Mouse (Mus musculus): ENCODE measurements around the gene Epb41l5. TPM values are rescaled to one million over a fixed set of nuclear protein-coding genes. Genes with fewer than 3 reads are reported as not detected.
A peak's percentile ranks its signal among the peaks of the same experiment; 100 is the strongest.

The Epb41l5 gene
- 18.4 and 22.0 TPM in 2 replicates for polyA plus RNA-seq (2015; fragmentation: Nextera tagmentation; extraction: Ambion mirVana)

DNA sequence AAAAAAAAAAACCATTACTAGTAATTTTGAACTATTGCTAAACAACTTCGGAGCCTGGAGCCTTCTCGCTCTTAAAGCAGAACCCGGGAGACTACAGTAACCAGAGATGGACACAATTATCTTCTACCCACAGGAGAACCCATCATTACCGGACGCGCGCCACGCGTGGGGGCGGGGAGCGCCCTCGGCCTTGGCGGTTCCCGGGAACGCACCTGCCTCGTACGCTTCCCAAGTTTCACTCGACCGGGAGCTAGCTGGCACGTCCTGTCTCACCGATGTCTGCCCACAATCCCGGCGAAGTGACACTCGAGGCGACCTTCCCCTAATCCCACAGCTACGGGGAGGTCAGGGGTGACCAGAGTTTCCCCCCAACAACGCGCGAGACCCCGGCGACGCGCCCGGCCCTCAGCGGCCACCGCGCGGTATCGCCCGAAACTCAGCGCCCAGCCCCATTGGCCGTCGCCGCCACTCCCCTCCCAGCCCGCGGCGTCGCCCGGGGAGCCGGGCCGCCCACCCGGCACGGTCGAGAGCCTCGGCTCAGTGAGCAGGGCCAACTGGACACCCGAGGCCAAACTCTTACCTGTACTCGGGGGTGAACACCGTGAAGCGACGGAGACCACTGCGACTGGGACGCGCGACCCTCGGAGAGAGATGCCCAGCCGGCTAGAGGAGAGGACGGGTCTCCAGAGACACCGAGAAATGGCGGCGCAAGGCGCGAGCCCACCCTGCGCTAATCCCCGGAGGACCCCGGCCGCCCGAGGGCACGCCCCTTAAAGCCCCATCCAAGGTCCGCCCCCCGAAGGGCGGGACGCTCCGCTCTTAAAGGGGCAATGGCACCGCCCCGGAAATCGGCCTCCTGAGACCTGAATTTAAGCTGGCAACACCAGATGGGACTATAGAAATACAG is at the start of gene Epb41l5:
TSS of gene Epb41l5 (minus strand) at position 796 of the 907 bp plus-strand sequence.
- WGBS = under 1% methylated on average over 86 of the region's 86 CpGs
- H3K4me1 ChIP-seq (ENCODE audit: control insufficient read depth, insufficient read depth, low read depth, low read length) = peaks cover 3% of the 10 kb centered on the region; the same call in 1 of the 2 replicates

GRCm38 (mm10) chr1:119696860-119697259 is 48.1 kb upstream of the Epb41l5 start:
- H3K4me3 ChIP-seq (ENCODE audit: low read length) = no peak overlapping the region
- no peaks in the 10 kb centered on the region for H3K9me3 ChIP-seq (ENCODE audit: control insufficient read depth, low read length)
- no peaks in the 10 kb centered on the region for H3K4me1 ChIP-seq (ENCODE audit: control insufficient read depth, insufficient read depth, low read depth, low read length)
- H3K4me2 ChIP-seq (ENCODE audit: low read length) = no peak overlapping the region
- H3K27me3 ChIP-seq (replicated peaks; ENCODE audit: control insufficient read depth, insufficient read depth, low read length) = no peaks in the 10 kb centered on the region
- H3K9ac ChIP-seq (ENCODE audit: low read depth, low read length) = no peak overlapping the region
- 98% methylated on average over 1 of the region's 1 CpGs for WGBS
- no peak overlapping the region for H3K27ac ChIP-seq (ENCODE audit: low read depth, low read length)
- H3K36me3 ChIP-seq (ENCODE audit: control insufficient read depth, insufficient read depth, low read length) = peaks cover 4% of the 10 kb centered on the region
- ATAC-seq = no peak

More for the DNA sequence above, at the start of gene Epb41l5:
- H3K36me3 ChIP-seq (ENCODE audit: control insufficient read depth, insufficient read depth, low read length) = no peaks in the 10 kb centered on the region
- no peaks in the 10 kb centered on the region for H3K27me3 ChIP-seq (replicated peaks; ENCODE audit: control insufficient read depth, insufficient read depth, low read length)
- H3K9me3 ChIP-seq (ENCODE audit: control insufficient read depth, low read length) = no peaks in the 10 kb centered on the region
- H3K9ac ChIP-seq (ENCODE audit: low read depth, low read length) = peak within 1 kb of the TSS; percentile 87
- H3K27ac ChIP-seq (ENCODE audit: low read depth, low read length) = peak within 1 kb of the TSS; percentile 82
- peak within 1 kb of the TSS; percentile 94 for H3K4me3 ChIP-seq (ENCODE audit: low read length)
- peak within 1 kb of the TSS; percentile 69 for H3K4me2 ChIP-seq (ENCODE audit: low read length)
- peak; percentile 97 for ATAC-seq

GRCm38 (mm10) chr1:119685773-119686558 is 37.2 kb upstream of the Epb41l5 start:
- Histone ChIP-seq H3K27ac (ENCODE audit: low read depth, low read length) (no peak overlapping the region), H3K4me1 (ENCODE audit: control insufficient read depth, insufficient read depth, low read depth, low read length) (no peaks in the 10 kb centered on the region), H3K27me3 (replicated peaks; ENCODE audit: control insufficient read depth, insufficient read depth, low read length) (no peaks in the 10 kb centered on the region), H3K4me3 (ENCODE audit: low read length) (no peak overlapping the region), H3K4me2 (ENCODE audit: low read length) (no peak overlapping the region), H3K9me3 (ENCODE audit: control insufficient read depth, low read length) (no peaks in the 10 kb centered on the region), H3K36me3 (ENCODE audit: control insufficient read depth, insufficient read depth, low read length) (peaks cover 8% of the 10 kb centered on the region), H3K9ac (ENCODE audit: low read depth, low read length) (no peak overlapping the region)
- WGBS = 92% methylated on average over 3 of the region's 3 CpGs
- no peak for ATAC-seq

DNA sequence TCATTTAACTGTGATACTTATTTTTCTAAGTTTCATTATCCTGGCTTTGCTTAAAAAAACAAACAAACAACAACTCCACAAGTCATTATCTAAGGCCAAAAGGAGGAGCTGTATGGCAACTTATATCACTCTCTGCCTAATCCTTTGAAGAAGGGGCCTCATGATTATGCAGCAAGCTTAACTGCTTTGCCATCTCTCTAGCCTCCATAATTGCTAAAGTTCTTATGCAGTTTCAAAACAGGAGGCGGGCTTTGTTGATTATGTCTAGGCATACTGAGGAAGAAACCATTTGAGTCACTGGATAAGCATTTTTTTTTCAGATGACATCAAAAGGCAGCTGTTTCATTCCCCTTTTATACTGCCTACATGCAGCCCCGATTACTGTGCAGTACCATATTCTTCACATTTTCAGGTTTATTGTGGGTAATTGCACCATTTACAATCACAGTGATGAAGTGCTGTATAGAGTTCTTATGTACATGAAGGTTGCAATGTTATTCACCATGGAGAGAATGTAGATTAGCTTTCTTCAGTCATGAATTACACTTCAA is 32.9 kb upstream of the Epb41l5 start:
- Histone ChIP-seq H3K27ac (ENCODE audit: low read depth, low read length) (no peak overlapping the region), H3K9me3 (ENCODE audit: control insufficient read depth, low read length) (no peaks in the 10 kb centered on the region), H3K4me3 (ENCODE audit: low read length) (no peak overlapping the region), H3K9ac (ENCODE audit: low read depth, low read length) (no peak overlapping the region), H3K36me3 (ENCODE audit: control insufficient read depth, insufficient read depth, low read length) (peaks cover 8% of the 10 kb centered on the region; the same call in 1 of the 2 replicates), H3K4me2 (ENCODE audit: low read length) (no peak overlapping the region), H3K4me1 (ENCODE audit: control insufficient read depth, insufficient read depth, low read depth, low read length) (no peaks in the 10 kb centered on the region), H3K27me3 (replicated peaks; ENCODE audit: control insufficient read depth, insufficient read depth, low read length) (no peaks in the 10 kb centered on the region)
- 70% methylated on average over 2 of the region's 2 CpGs for WGBS
- no peak for ATAC-seq

DNA sequence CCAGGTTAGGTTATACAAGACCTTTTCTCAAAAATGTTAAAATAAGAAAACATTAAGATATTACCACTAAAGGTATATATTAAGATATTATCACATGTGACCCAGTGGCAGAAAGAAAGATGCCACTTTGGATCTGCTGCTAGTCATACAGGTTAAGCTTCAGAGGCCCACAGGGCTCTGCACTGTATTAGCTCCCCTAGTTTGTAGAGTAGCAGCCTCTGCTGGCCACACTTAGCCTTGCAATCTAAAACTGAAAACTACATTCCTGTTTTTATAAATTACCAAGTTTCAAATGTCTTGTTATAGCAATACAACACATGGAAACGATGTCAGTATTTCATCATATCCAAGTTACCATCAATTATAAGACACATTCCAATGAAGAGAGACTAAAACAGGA is 26.2 kb upstream of the Epb41l5 start:
- ATAC-seq = peak; percentile 79
- Histone ChIP-seq H3K4me3 (ENCODE audit: low read length) (no peak overlapping the region), H3K27me3 (replicated peaks; ENCODE audit: control insufficient read depth, insufficient read depth, low read length) (no peaks in the 10 kb centered on the region), H3K4me1 (ENCODE audit: control insufficient read depth, insufficient read depth, low read depth, low read length) (no peaks in the 10 kb centered on the region), H3K9ac (ENCODE audit: low read depth, low read length) (no peak overlapping the region), H3K4me2 (ENCODE audit: low read length) (no peak overlapping the region), H3K36me3 (ENCODE audit: control insufficient read depth, insufficient read depth, low read length) (peaks cover 8% of the 10 kb centered on the region; the same call in 1 of the 2 replicates), H3K9me3 (ENCODE audit: control insufficient read depth, low read length) (no peaks in the 10 kb centered on the region), H3K27ac (ENCODE audit: low read depth, low read length) (no peak overlapping the region)
- 67% methylated on average over 1 of the region's 1 CpGs for WGBS

DNA sequence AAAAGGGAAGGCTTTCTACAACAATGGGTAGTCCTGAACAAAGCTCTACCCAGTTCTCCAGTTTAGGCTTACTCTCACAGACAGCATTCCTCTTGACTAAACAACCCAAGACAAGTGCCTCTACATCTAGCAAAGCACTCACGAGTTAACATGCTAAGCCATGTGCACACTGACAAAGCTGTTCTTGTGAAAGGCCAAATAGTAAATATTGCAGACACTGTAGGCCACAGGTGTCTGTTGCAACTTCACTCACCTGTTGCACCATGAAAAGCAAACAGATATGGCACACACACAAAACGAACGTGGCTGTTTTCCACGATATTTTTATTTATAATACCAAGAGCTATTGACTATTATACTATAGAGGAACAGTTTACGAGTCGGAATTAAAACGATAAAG is 18.1 kb upstream of the Epb41l5 start:
- Histone ChIP-seq H3K36me3 (ENCODE audit: control insufficient read depth, insufficient read depth, low read length) (no peaks in the 10 kb centered on the region), H3K4me2 (ENCODE audit: low read length) (no peak overlapping the region), H3K9ac (ENCODE audit: low read depth, low read length) (no peak overlapping the region), H3K9me3 (ENCODE audit: control insufficient read depth, low read length) (no peaks in the 10 kb centered on the region), H3K27ac (ENCODE audit: low read depth, low read length) (no peak overlapping the region), H3K4me1 (ENCODE audit: control insufficient read depth, insufficient read depth, low read depth, low read length) (no peaks in the 10 kb centered on the region), H3K4me3 (ENCODE audit: low read length) (no peak overlapping the region), H3K27me3 (replicated peaks; ENCODE audit: control insufficient read depth, insufficient read depth, low read length) (no peaks in the 10 kb centered on the region)
- 96% methylated on average over 7 of the region's 7 CpGs for WGBS
- ATAC-seq = no peak

DNA sequence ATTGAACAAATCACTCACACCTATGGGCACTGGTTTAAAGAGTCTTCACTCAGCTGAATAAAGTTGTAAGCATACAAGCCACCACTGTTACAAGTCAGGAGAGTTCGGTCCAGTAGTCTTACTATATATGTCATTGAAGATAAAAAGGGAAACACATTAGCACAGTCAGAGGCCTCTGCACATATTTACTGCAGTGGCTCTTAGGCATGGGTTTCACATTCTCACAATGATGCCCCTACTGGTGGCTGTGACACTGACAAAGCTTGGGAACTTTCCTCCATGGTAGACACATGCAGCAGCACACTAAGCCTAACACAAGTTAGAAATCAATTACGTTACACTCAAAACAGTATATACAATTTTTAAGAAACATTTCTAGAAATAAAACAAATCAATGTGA is 5.5 kb upstream of the Epb41l5 start:
- ATAC-seq = no peak
- H3K4me2 ChIP-seq (ENCODE audit: low read length) = no peak overlapping the region
- 85% methylated on average over 2 of the region's 2 CpGs for WGBS

GRCm38 (mm10) chr1:119650386-119650785 is 1.6 kb upstream of the Epb41l5 start:
- Histone ChIP-seq H3K9ac (ENCODE audit: low read depth, low read length) (no peak overlapping the region), H3K9me3 (ENCODE audit: control insufficient read depth, low read length) (no peaks in the 10 kb centered on the region), H3K4me2 (ENCODE audit: low read length) (no peak overlapping the region), H3K27ac (ENCODE audit: low read depth, low read length) (no peak overlapping the region), H3K4me1 (ENCODE audit: control insufficient read depth, insufficient read depth, low read depth, low read length) (peaks cover 3% of the 10 kb centered on the region; the same call in 1 of the 2 replicates), H3K4me3 (ENCODE audit: low read length) (no peak overlapping the region), H3K36me3 (ENCODE audit: control insufficient read depth, insufficient read depth, low read length) (no peaks in the 10 kb centered on the region), H3K27me3 (replicated peaks; ENCODE audit: control insufficient read depth, insufficient read depth, low read length) (no peaks in the 10 kb centered on the region)
- no peak for ATAC-seq
- WGBS = 88% methylated on average over 5 of the region's 5 CpGs

More for the DNA sequence above, 5.5 kb upstream of the Epb41l5 start:
- no peak overlapping the region for H3K4me3 ChIP-seq (ENCODE audit: low read length)
- no peaks in the 10 kb centered on the region for H3K36me3 ChIP-seq (ENCODE audit: control insufficient read depth, insufficient read depth, low read length)
- no peak overlapping the region for H3K27ac ChIP-seq (ENCODE audit: low read depth, low read length)
- H3K27me3 ChIP-seq (replicated peaks; ENCODE audit: control insufficient read depth, insufficient read depth, low read length) = no peaks in the 10 kb centered on the region
- H3K9ac ChIP-seq (ENCODE audit: low read depth, low read length) = no peak overlapping the region
- no peaks in the 10 kb centered on the region for H3K9me3 ChIP-seq (ENCODE audit: control insufficient read depth, low read length)
- H3K4me1 ChIP-seq (ENCODE audit: control insufficient read depth, insufficient read depth, low read depth, low read length) = no peaks in the 10 kb centered on the region

DNA sequence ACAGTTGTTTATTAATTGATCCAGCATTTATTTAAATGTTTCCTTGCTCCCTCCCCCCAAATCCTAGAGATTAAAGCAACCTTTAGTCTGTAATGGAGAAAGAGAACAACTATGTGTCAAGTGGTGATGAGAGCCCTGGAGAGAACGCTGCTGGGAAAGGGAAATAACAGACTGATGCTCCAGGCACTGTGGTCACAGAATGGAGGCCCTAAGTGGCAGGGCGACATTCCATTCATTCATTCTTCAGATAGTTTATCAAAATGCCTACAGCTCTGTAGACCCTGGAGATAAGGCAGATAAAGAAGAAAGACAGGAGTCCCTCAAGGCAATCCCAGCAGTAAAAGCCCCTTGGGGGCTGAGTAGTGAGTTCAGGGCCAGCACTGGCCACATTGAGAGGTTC is 827 bp upstream of the Epb41l5 start:
- no peaks in the 10 kb centered on the region for H3K9me3 ChIP-seq (ENCODE audit: control insufficient read depth, low read length)
- WGBS = 85% methylated on average over 2 of the region's 2 CpGs

More for the DNA sequence above, 827 bp upstream of the Epb41l5 start:
- H3K36me3 ChIP-seq (ENCODE audit: control insufficient read depth, insufficient read depth, low read length) = no peaks in the 10 kb centered on the region
- H3K4me3 ChIP-seq (ENCODE audit: low read length) = no peak overlapping the region
- ATAC-seq = no peak
- H3K4me2 ChIP-seq (ENCODE audit: low read length) = no peak overlapping the region
- no peaks in the 10 kb centered on the region for H3K27me3 ChIP-seq (replicated peaks; ENCODE audit: control insufficient read depth, insufficient read depth, low read length)
- no peak overlapping the region for H3K27ac ChIP-seq (ENCODE audit: low read depth, low read length)
- H3K4me1 ChIP-seq (ENCODE audit: control insufficient read depth, insufficient read depth, low read depth, low read length) = peaks cover 3% of the 10 kb centered on the region; the same call in 1 of the 2 replicates
- no peak overlapping the region for H3K9ac ChIP-seq (ENCODE audit: low read depth, low read length)

Measured in hindbrain, embryonic 16.5 days (tissue).